Mouse (Mus musculus): ENCODE data around the gene Whamm. TPM values are rescaled to one million over a fixed set of nuclear protein-coding genes. Genes with fewer than 3 reads are reported as not detected.

Gene Whamm
- polyA plus RNA-seq (2016; fragmentation: Nextera tagmentation; extraction: Ambion mirVana): 6.9 and 7.6 TPM in 2 replicates

DNA sequence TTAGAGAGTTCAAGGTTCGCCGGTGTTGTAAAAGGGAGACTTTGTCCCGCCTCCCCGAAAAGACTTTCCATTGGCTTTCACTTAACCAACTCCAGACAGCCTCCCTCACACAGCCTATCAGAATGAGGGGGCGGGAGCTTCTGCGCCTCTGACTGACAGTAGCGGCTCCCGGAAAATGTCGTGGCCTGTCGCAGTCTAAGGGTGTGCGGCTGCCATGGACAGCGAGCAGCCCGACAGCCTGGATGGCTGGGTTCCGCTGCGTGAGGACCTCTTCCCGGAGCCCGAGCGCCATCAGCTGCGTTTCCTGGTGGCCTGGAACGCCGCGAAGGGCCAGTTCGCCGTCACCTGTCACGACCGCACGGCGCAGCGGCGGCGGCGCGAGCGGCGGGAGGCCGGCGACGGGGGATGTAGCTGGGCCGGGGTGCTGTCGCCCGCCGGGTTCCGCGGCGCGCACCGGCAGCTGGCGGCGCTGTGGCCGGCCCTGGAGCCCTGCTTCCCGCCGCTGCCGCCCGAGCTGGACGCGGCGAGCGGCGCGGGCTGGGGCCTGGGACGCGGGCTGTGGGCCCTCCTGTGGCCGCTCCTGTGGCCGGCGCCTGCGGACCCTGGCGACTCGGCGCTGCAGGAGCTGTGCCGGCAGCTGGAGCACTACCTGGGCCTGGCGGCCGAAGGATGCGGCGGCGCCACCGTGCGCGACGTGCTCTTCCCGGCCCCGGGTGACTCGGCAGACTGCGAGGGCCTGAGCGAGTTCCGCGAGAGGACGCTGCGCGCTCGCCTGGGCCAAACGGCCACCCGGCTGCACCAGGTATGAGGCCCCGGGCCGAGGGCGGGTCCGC lies at the start of gene Whamm:
TSS of gene Whamm (plus strand) at position 159 of the 833 bp plus-strand sequence.
- peak within 1 kb of the TSS; percentile 90 for H3K4me3 ChIP-seq
- H3K4me2 ChIP-seq: peak within 1 kb of the TSS; percentile 82
- WGBS: under 1% methylated on average over 90 of the region's 96 CpGs
- no peaks in the 10 kb centered on the region for H3K27me3 ChIP-seq (replicated peaks)
- H3K9ac ChIP-seq: peak within 1 kb of the TSS; percentile 96
- peak; percentile 96 for ATAC-seq (ENCODE audit: insufficient number of reproducible peaks, low FRiP score)
- peaks cover 37% of the 10 kb centered on the region for H3K4me1 ChIP-seq (replicated peaks)
- H3K9me3 ChIP-seq (replicated peaks): no peaks in the 10 kb centered on the region
- H3K27ac ChIP-seq (ENCODE audit: poor library complexity, severe bottlenecking): peak within 1 kb of the TSS; percentile 95
- H3K36me3 ChIP-seq: peaks cover 14% of the 10 kb centered on the region

DNA sequence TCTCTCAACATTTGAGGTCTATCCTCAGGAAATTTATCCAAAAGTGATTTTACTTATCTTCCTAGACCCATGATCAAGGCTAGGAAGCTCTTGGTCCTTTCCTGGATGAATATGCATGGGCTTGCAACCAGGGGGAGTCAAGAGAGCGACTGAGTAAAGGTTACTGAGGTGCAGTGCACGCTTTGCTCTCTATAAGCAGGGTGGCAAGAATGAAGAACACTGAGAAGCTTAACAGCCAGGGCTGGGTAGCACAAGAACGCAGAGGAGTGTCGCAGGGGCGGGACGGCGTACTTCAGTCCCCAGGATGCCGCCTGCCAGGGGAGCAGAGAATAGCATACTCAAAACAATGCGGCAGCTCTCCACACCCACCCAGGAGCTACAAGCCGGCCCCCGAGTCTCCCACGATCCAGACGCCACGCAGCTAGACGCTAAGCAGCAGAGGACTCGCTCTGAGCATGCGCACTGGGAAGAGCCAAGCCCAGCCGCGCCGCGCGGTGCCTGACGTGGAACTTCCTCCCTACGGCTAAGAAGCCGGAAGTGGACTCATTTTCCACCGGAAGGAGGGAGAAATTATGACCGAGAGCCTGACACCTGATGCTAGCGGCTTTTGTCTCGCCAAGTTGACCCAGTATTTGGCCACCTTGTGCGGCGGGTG lies 47.9 kb upstream of the Whamm start:
- peak overlapping the region; percentile 95 for H3K27ac ChIP-seq (ENCODE audit: poor library complexity, severe bottlenecking)
- H3K4me1 ChIP-seq (replicated peaks): peaks cover 14% of the 10 kb centered on the region
- H3K4me2 ChIP-seq: peak overlapping the region; percentile 71
- peak; percentile 94 for ATAC-seq (ENCODE audit: insufficient number of reproducible peaks, low FRiP score)
- H3K9me3 ChIP-seq (replicated peaks): no peaks in the 10 kb centered on the region
- H3K36me3 ChIP-seq: peaks cover 30% of the 10 kb centered on the region
- WGBS: under 1% methylated on average over 31 of the region's 31 CpGs
- H3K27me3 ChIP-seq (replicated peaks): no peaks in the 10 kb centered on the region
- H3K4me3 ChIP-seq: peak overlapping the region; percentile 60
- peak overlapping the region; percentile 77 for H3K9ac ChIP-seq

DNA sequence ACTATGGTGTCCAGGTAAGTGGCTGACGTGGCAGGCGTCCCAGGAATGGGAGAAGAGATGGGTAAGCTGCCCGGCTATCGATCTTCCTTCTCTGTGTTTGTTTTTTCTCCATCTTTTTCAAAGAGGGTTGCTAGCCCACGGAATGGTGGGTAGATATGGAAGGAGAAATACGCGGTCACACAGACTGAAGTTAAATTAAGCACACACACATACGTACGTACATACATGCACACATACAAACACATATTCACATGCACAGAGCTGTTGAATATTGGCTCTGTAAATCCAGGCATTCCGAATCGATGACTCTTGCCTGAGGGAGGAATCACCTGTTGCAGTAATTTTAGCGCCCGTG lies 47.4 kb upstream of the Whamm start:
- Histone ChIP-seq H3K9me3 (replicated peaks) (no peaks in the 10 kb centered on the region), H3K36me3 (peaks cover 34% of the 10 kb centered on the region), H3K4me3 (peak overlapping the region; percentile 60), H3K9ac (peak overlapping the region; percentile 77), H3K27ac (ENCODE audit: poor library complexity, severe bottlenecking) (peak overlapping the region; percentile 95), H3K27me3 (replicated peaks) (no peaks in the 10 kb centered on the region), H3K4me1 (replicated peaks) (peaks cover 14% of the 10 kb centered on the region), H3K4me2 (peak overlapping the region; percentile 71)
- ATAC-seq (ENCODE audit: insufficient number of reproducible peaks, low FRiP score): peak; percentile 9; the same call in 1 of the 2 replicates
- WGBS: 10% methylated on average over 13 of the region's 13 CpGs

DNA sequence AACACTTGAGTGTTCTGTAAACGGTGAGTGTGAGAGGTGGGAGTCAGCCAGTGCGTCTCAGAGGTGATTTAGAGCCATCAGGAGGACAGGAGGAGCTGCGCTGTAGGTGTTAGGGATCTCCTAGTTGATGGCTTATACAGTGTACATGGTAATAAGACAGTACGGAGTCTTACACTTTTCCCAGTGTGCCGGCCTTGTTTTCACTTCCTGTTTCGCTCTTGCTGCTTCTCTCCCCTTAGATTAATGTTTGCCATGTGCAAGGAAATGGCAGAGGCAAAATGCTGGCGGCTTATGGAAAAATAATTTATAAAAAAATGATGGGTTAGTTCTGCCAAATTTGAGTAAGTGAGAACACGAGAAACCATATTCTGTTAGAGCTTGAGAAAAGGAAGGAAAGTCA lies 42.1 kb upstream of the Whamm start:
- ATAC-seq (ENCODE audit: insufficient number of reproducible peaks, low FRiP score): no peak
- Histone ChIP-seq H3K9ac (no peak overlapping the region), H3K27ac (ENCODE audit: poor library complexity, severe bottlenecking) (no peak overlapping the region), H3K4me1 (replicated peaks) (peaks cover 11% of the 10 kb centered on the region), H3K4me2 (no peak overlapping the region), H3K9me3 (replicated peaks) (no peaks in the 10 kb centered on the region), H3K4me3 (no peak overlapping the region), H3K36me3 (peaks cover 84% of the 10 kb centered on the region), H3K27me3 (replicated peaks) (no peaks in the 10 kb centered on the region)
- WGBS: 88% methylated on average over 8 of the region's 8 CpGs

DNA sequence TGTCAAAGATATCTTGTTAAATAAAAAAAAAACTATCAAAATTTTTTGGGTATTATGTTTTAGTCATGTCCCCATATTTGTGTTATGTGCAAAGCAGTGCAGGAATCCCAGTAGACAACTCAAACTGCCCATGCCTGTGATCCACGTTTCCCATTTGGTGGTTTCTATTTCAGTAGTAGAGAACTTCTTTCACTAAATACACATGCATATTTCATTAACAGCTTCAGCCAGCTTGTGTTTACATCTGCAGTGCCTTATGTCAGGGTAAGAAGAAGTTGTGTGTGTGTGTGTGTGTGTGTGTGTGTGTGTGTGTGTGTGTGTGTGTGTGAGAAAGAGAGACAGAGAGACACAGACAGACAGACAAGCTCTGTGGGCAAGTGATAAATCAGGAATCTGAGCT lies 39.6 kb upstream of the Whamm start:
- H3K4me2 ChIP-seq: no peak overlapping the region
- H3K9ac ChIP-seq: no peak overlapping the region
- H3K9me3 ChIP-seq (replicated peaks): no peaks in the 10 kb centered on the region; the same call in 1 of the 2 replicates
- no peak overlapping the region for H3K4me3 ChIP-seq
- H3K4me1 ChIP-seq (replicated peaks): no peaks in the 10 kb centered on the region
- H3K27me3 ChIP-seq (replicated peaks): no peaks in the 10 kb centered on the region
- H3K27ac ChIP-seq (ENCODE audit: poor library complexity, severe bottlenecking): no peak overlapping the region
- no peak for ATAC-seq (ENCODE audit: insufficient number of reproducible peaks, low FRiP score)
- peaks cover 94% of the 10 kb centered on the region for H3K36me3 ChIP-seq
- WGBS: 91% methylated on average over 1 of the region's 1 CpGs

DNA sequence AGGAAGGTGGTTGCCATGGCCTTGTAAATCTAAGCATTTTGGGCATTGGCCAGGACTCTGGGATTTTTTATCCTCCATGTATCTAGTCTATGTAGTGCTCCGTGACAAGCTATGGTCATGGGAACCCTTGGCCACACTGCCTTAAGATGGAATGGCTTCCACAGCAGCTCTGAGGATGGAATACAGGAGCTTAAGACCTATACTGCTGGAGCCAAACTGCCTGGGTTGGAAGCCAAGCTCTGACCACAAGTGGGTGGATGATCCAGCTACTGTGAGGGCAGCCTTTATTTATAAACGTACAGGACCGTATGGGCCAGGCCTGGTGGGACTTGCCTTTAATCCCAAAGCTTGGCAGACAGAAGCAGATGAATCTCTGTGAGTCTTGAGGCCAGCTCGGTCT lies 34.6 kb upstream of the Whamm start:
- Histone ChIP-seq H3K4me2 (no peak overlapping the region), H3K9me3 (replicated peaks) (no peaks in the 10 kb centered on the region; the same call in 1 of the 2 replicates), H3K27ac (ENCODE audit: poor library complexity, severe bottlenecking) (no peak overlapping the region), H3K4me1 (replicated peaks) (no peaks in the 10 kb centered on the region), H3K27me3 (replicated peaks) (no peaks in the 10 kb centered on the region), H3K9ac (no peak overlapping the region), H3K4me3 (no peak overlapping the region), H3K36me3 (peaks cover 94% of the 10 kb centered on the region)
- 88% methylated on average over 4 of the region's 4 CpGs for WGBS
- no peak for ATAC-seq (ENCODE audit: insufficient number of reproducible peaks, low FRiP score)

DNA sequence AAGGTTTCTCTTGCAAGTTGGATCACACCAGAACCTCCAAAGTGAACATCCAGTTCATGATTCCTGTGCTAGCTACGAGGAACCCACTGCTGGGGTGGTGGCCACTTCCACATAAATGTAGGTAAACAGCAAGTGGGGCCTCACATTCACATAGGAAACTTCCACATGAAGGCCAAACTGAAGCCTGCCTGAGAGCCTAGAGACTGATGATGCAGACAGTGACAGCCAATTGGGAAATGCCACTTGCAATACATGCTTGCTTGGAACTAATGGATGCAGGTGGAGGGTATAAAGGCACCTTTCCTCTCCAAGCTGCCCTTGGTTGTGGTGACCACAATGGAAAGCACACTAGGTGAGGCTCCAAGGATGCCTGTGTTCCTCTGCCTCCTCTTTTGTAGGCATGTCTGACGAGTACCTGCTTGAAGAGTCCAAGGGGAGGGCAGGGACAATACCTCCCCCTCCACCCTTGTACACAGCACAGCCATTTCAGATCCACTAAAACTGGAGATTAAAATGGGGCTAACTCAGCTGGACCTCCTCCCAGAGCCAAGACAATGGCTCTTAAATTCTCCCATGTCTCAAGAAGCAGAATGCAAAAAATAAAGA lies 32.9 kb upstream of the Whamm start:
- Histone ChIP-seq H3K9me3 (replicated peaks) (no peaks in the 10 kb centered on the region; the same call in 1 of the 2 replicates), H3K9ac (no peak overlapping the region), H3K4me3 (no peak overlapping the region), H3K36me3 (peaks cover 93% of the 10 kb centered on the region), H3K27me3 (replicated peaks) (no peaks in the 10 kb centered on the region), H3K27ac (ENCODE audit: poor library complexity, severe bottlenecking) (no peak overlapping the region), H3K4me1 (replicated peaks) (no peaks in the 10 kb centered on the region), H3K4me2 (no peak overlapping the region)
- WGBS: 75% methylated on average over 2 of the region's 2 CpGs
- no peak for ATAC-seq (ENCODE audit: insufficient number of reproducible peaks, low FRiP score)

DNA sequence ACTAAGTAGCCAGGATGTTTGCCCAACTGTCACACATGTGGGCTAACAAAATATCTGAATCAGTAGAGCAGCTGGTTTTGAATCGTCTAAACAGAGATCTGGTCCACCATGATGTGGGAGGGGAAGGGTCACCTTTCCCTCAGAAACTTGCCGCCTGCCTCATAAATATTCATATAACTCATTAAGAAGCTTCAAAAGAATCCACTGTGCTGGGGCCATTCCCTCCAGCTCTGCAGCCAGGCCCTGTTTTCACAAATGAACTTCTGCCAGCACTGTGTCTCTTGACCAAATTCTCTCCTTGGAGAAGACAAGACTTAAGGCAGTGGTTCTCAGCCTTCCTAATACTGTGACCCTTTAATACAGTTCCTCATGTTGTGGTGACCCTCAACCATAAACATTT lies 31.5 kb upstream of the Whamm start:
- H3K27ac ChIP-seq (ENCODE audit: poor library complexity, severe bottlenecking): no peak overlapping the region
- H3K4me3 ChIP-seq: no peak overlapping the region
- H3K9ac ChIP-seq: no peak overlapping the region
- 42% methylated on average over 2 of the region's 2 CpGs for WGBS
- no peak for ATAC-seq (ENCODE audit: insufficient number of reproducible peaks, low FRiP score)
- H3K4me2 ChIP-seq: no peak overlapping the region
- H3K4me1 ChIP-seq (replicated peaks): no peaks in the 10 kb centered on the region
- H3K36me3 ChIP-seq: peaks cover 90% of the 10 kb centered on the region
- H3K9me3 ChIP-seq (replicated peaks): no peaks in the 10 kb centered on the region; the same call in 1 of the 2 replicates
- no peaks in the 10 kb centered on the region for H3K27me3 ChIP-seq (replicated peaks)

DNA sequence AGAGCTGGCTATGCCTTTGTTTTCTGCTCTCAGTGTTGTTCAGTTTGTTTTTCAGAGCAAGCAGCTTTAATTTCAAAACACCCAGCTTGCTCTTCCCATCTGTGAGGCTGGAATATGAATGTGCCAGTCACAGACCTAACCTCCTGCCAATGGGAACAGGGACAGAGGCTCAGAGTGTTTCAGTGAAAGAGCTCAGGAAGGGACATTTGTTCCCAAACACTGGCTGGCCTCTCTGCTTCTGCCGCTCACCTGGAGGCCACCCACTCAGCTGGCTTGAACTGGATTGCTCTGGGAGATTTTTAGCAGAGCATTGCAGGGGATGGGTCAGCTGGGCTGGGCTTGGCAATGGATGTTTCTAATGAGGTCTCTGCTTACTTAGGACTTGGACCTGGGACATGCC lies 30.1 kb upstream of the Whamm start:
- H3K4me3 ChIP-seq: no peak overlapping the region
- H3K4me2 ChIP-seq: no peak overlapping the region
- no peak overlapping the region for H3K9ac ChIP-seq
- H3K4me1 ChIP-seq (replicated peaks): no peaks in the 10 kb centered on the region
- H3K36me3 ChIP-seq: peaks cover 89% of the 10 kb centered on the region
- H3K27ac ChIP-seq (ENCODE audit: poor library complexity, severe bottlenecking): no peak overlapping the region
- no peaks in the 10 kb centered on the region for H3K9me3 ChIP-seq (replicated peaks)
- no peaks in the 10 kb centered on the region for H3K27me3 ChIP-seq (replicated peaks)
- 52% methylated on average over 1 of the region's 1 CpGs for WGBS
- ATAC-seq (ENCODE audit: insufficient number of reproducible peaks, low FRiP score): no peak

DNA sequence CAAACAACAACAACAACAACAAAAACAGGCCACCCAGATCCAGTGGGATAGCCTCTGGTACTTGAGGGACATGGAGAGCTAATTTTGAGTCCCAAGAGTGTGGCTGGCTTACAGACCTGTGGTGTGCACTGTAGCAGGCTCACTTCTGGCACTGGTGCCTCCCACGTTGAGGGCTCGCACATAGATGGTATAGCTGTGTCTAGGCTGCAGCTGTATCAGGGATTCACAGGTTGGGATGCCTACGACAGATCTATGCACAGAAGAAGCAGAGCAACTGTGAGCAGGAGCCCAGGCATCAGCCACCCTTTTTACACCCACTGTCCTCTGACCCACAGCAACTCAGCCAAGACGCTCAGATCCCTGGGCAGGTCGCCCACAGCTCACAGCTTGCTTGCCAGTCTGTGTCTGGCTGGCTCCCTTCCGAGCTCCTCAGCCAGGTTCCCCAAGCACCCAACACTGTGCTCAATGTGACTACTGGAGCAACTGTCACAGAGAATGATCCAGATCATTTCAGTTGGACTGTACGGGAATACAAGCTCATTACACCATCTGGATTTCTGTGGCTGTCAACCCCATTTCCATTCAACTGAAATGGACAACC lies 29.0 kb upstream of the Whamm start:
- H3K27ac ChIP-seq (ENCODE audit: poor library complexity, severe bottlenecking): no peak overlapping the region
- no peaks in the 10 kb centered on the region for H3K4me1 ChIP-seq (replicated peaks)
- H3K4me3 ChIP-seq: no peak overlapping the region
- WGBS: 85% methylated on average over 7 of the region's 7 CpGs
- no peaks in the 10 kb centered on the region for H3K27me3 ChIP-seq (replicated peaks)
- no peak overlapping the region for H3K9ac ChIP-seq
- H3K9me3 ChIP-seq (replicated peaks): no peaks in the 10 kb centered on the region
- no peak for ATAC-seq (ENCODE audit: insufficient number of reproducible peaks, low FRiP score)
- H3K36me3 ChIP-seq: peaks cover 84% of the 10 kb centered on the region
- H3K4me2 ChIP-seq: no peak overlapping the region

DNA sequence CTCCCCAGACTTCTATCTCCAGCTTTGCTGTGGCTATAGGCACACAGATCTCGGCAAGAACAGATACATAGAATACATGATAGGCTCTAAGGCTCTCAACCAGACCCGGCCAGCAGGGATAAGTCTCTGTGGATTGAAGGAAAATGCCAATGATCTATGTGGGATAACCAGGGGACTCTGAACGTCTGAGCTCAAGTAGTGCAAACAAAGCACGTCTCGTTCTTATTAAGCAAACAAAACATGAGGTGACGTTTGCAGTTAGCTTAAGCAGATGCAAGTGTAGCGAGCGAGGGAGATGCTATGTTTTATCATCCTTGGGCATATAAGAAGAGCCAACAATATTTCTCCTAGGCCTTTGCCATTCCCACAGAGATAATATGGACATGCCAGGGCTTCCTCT lies 28.1 kb upstream of the Whamm start:
- H3K27me3 ChIP-seq (replicated peaks): no peaks in the 10 kb centered on the region
- 76% methylated on average over 8 of the region's 8 CpGs for WGBS
- H3K4me2 ChIP-seq: no peak overlapping the region
- no peak for ATAC-seq (ENCODE audit: insufficient number of reproducible peaks, low FRiP score)
- H3K27ac ChIP-seq (ENCODE audit: poor library complexity, severe bottlenecking): no peak overlapping the region
- peaks cover 83% of the 10 kb centered on the region for H3K36me3 ChIP-seq
- H3K4me1 ChIP-seq (replicated peaks): no peaks in the 10 kb centered on the region
- H3K9me3 ChIP-seq (replicated peaks): no peaks in the 10 kb centered on the region
- no peak overlapping the region for H3K4me3 ChIP-seq
- H3K9ac ChIP-seq: no peak overlapping the region

Measured in heart, embryonic 12.5 days (tissue).